Mouse (Mus musculus) gastrocnemius, postnatal 10 days (tissue): ENCODE results near the gene Ears2. TPM values are rescaled to one million over a fixed set of nuclear protein-coding genes. Genes with fewer than 3 reads are reported as not detected.
"Not testable (repeated sequence)": the region's sequence is repeated elsewhere in the genome, so short reads cannot be mapped to it uniquely, and the experiment has no call there.

Source experiments
- DNase-seq: peaks from one replicate; pipeline ENCODE4 v3.0.0; 2021; ENCODE audit warnings: mixed read lengths
- long read RNA-seq, 2 experiments: library from polyadenylated mRNA; stranded (forward); transcript quantifications; one replicate each; pipeline ENCODE4 v2.0.0; 2021
- total RNA-seq, 2 experiments: library from RNA; stranded (reverse); gene quantifications; 2 replicates each; pipeline ENCODE4 v1.2.3; 2021

Gene Ears2
- 10 to 100 TPM; 11.0 to 11.9 TPM for total RNA-seq
- long read RNA-seq, experiment 1, transcript Ears2-201 (9 exons, 2,046 nt): major isoform, 25 of 32 reads
- long read RNA-seq, experiment 1, partial matches to known transcripts: 0 of 32 reads
- long read RNA-seq, experiment 1, other reads (novel, unspliced or antisense): 4 of 32 reads
- long read RNA-seq, experiment 2, transcript Ears2-201 (9 exons, 2,046 nt): major isoform, 17 of 20 reads
- long read RNA-seq, experiment 2, partial matches to known transcripts: 1 of 20 reads
- long read RNA-seq, experiment 2, other reads (novel, unspliced or antisense): 2 of 20 reads

- DNase-seq: peak; percentile 89
These were observed at the start of gene Ears2, which contains the start of gene Ubfd1 for GRCm38 (mm10) chr7:122066945-122067516. Gene Ears2, minus strand, starts transcription at chr7:122067263. Gene Ubfd1, plus strand, starts transcription at chr7:122067175.

- no peak for DNase-seq
These were observed 41.1 kb upstream of the Ears2 start for GRCm38 (mm10) chr7:122108206-122108605.

DNA sequence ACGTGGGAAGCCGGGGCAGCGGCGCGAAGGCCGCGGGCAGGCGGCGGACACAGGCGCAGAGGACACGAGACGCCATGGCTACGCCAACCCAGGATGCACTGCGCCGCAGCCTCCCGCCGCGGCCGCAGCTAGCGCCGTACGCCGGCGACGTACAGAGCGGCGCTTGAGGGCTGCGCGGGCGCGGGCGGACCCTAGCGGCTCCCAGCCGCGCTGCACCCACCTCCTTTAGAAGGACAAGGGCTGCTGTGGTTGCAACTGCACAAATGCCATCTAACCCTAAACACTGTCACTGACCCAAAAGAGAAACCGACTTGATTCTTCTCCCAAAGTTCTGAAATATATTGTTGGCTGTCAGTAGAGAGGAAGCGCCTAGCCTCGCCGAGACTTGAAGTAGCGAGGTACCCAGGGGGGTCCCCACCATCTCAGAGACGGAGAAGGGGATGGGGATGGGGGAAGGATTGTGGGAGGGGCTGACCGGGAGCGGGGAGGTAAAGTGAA is 34.7 kb upstream of the Ears2 start, which contains the start of gene Ndufab1:
TSS of gene Ndufab1 (minus strand) at position 140 of the 498 bp plus-strand sequence.
- DNase-seq: peak; percentile 83

- DNase-seq: not testable (repeated sequence)
These were observed 34.1 kb upstream of the Ears2 start for GRCm38 (mm10) chr7:122101014-122101746.

- peak; percentile 8 for DNase-seq
These were observed 32.2 kb upstream of the Ears2 start for GRCm38 (mm10) chr7:122099222-122099621.

DNA sequence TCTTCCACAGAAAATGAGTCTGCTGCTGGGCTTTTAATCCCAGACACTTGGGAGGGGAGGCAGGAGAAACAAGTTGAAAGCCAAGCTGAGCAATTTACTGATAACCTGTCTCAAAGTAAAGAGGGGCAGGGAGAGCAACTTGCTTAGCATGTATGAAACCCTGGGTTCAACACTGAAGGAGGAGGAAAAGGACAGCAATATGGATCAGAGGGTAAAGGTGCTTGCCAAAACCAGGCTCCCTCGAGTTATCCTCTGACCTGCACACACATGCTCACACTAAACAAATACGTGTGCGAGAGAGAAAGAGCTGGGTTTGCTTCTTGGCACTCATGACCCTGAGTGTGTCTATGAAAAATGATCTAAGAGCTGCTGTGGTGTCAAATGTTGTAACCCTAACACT is 30.9 kb upstream of the Ears2 start:
- no peak for DNase-seq

GRCm38 (mm10) chr7:122094564-122095330 is 27.7 kb upstream of the Ears2 start:
- no peak for DNase-seq

GRCm38 (mm10) chr7:122087195-122087982 is 20.3 kb upstream of the Ears2 start:
- DNase-seq: no peak

DNA sequence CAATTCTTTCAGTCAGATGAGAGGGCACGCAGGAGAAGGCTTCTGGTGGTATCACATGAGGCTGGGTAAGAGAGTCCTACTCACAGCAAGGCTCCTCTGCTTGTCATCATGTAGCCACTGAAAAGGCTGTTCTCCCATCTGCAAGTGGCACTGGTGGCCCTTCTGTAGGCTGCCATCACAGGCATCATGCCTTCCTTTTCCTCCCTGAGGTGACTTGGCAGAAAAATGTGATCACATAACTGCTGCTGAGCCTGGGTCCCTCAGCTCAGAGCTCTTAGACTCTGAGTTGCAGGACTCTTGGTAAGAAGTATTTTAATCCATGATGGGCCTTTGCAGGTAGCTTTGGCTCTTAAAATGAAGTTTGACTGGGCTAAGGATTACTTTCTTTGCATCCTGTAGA is 14.0 kb upstream of the Ears2 start:
- no peak for DNase-seq

DNA sequence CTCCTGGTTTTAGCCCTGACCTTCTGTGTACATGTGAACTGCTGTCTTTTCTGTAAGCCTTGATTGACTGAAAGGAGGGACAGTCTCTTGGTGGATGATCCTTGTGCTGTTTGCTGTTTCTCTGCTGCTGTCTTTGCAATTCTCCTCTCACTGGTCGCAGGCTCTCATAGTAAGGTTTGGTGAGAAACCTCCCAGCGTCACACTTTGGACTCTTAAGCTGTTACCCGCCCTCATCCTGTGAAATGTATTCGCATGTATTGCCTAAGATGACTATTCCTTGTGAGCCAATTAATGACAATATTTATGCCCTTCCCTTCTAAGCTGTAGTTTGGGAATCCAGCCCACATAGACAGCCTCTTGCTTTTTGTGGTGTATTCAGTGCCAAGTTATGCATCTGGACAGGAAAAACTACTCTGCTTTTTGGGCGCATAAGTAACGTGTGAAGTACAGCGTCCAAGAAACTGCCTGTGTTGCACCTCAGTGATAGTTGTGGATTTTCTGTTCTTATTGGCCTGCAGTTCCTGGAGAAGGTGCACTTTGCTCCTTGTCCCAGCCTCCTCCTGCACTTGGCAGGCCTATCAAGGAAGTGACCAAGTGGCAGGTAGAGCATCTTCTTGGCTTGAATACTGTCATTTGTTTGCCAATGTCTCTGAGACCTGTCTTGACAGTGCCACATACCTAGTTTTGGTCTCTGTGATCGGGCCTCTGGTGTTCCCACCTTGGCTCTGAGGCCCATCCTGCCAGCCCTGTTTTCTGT is 12.9 kb upstream of the Ears2 start:
- DNase-seq: no peak

- DNase-seq: no peak
These were observed 7.3 kb upstream of the Ears2 start for GRCm38 (mm10) chr7:122074374-122074773.

DNA sequence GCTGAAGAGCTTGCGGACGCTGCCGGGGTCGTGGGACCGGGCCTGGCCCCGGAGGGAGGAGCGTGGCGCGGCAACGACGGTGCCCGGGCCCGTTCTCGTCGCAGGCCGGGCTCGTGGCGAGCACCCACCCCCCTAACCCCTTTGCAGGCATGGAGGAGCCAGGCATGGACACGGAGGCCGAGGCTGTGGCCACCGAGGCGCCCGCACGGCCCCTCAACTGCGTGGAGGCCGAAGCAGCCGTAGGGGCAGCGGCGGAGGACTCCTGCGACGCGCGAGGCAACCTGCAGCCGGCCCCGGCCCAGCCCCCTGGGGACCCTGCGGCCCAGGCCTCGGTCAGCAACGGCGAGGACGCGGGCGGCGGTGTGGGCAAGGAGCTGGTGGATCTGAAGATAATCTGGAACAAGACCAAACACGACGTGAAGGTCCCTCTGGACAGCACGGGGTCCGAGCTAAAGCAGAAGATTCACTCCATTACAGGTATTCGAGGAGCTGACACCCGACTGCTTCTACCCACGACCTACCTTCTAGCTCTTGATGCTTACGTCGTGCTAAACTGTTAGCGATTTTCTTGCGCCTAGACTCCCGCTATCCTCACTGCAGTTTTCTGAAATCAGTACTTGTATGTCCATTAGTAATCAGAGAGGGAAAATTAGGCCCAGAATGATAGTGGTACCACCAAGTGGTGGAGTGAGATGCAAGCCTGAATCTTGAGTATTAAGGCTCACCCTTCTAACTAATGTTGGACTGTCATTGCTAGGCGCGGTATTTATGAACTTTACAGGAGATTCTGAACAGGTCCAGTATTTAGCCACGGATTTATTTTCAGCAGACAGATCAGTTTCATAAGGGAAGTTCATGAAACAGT is 686 bp upstream of the Ears2 start:
- DNase-seq: peak; percentile 47

- no peak for DNase-seq
These were observed 740 bp downstream of the Ears2 start for GRCm38 (mm10) chr7:122066102-122066944.

GRCm38 (mm10) chr7:122065656-122066055 is 1.4 kb downstream of the Ears2 start:
- DNase-seq: no peak

- DNase-seq: no peak
These were observed 10.4 kb downstream of the Ears2 start for GRCm38 (mm10) chr7:122056633-122057032.

DNA sequence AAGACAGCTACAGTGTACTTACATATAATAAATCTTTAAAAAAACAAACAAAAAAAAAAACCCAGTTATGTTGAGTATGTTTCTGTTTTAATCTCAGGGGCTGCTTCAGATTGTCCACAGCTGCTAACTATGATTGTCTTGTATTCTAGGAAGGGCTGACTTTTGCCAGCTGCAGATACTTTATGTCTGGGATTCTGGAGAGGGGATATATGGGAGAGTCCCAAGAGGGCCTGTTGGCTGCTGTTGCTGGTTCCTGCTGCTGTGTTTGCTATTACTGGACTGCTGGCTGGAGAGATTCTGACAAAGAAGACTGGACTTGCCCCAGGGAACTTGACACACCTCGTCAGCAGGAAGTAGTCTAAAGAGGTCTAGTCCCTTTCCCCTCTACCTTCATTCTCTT is 16.2 kb downstream of the Ears2 start:
- peak; percentile 27 for DNase-seq

DNA sequence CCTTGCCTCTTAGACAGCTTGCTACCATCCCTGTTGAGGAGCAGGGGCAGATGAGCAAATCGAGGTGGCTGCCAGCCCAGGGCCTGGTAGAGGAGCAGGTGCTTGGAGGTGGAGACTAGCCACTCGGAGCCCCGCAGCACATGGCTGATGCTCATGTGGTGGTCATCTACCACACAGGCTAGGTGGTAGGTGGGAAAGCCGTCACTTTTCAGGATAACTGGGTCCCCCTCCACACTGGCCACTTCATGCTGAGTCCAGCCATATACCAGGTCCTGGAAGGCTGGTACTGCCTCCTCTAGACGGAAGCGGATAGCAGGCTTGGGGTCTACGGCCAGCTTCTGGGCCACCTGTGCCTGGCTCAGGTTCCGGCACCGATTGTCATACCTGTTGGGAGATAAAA is 18.9 kb downstream of the Ears2 start:
- no peak for DNase-seq

DNA sequence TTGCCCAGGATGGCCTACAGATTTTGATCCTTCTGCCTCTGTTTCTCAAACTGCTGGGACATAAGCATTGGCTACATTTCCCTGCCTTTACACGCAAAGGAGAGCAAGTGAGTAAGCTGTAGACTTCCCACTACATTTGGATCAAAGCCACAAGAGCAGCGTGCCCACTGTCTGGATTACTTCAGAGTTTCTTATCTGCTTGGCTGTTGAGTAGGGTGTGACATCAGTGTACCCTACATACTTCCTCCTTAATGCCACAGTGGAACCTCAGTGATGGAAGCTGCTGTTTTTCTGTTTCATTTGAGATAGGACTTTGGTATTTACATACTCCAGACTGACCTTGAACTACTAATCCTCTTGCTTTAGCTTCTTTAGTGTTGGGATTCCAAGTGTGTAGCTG is 20.2 kb downstream of the Ears2 start:
- no peak for DNase-seq

DNA sequence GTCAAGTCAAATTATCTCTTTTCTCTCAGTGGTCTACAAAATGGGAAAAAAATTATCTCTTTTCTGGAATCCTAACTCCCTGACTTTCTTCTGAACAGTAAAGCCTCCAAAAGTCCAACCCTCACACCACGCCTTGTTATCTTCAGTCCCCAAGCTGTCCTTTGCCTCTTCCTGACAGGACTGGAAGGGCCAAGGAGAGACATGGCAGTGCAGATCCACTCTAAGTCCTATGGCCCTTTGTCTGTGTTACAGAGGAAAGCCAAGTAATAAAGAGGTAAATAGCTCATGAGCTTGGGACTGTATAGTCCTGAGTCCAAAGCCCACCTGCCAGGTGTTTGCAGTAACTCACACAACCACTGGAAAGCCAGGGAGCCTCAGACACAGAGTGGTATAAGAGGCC is 21.4 kb downstream of the Ears2 start:
- no peak for DNase-seq
